Mouse (Mus musculus) forebrain, embryonic 11.5 days (tissue): ENCODE measurements around the gene Lpcat1. TPM values are rescaled to one million over a fixed set of nuclear protein-coding genes. Genes with fewer than 3 reads are reported as not detected.

ENCODE experiments used
- ATAC-seq: fragments of 200-750 bp; cut with Nextera tagmentation; replicated peaks from 2 replicates; pipeline ENCODE4 v1.8.0; 2017; ENCODE audit warnings: moderate TSS enrichment; ENCODE audit not compliant: low FRiP score
- DNase-seq: peaks from one replicate; pipeline ENCODE4 v3.0.0-alpha.2; 2017; ENCODE audit warnings: low spot score
- H3K27ac ChIP-seq: fragments of 300-500 bp; sonication (generic); 2 replicates; pipeline ENCODE4 v1.5.1; 2014; ENCODE audit warnings: low read depth, low read length
- H3K27me3 ChIP-seq: fragments of 300-500 bp; sonication (generic); 2 replicates; pipeline ENCODE4 v1.6.1; 2014; ENCODE audit warnings: mild to moderate bottlenecking, low read length, mixed read lengths; ENCODE audit not compliant: control insufficient read depth, insufficient read depth
- H3K36me3 ChIP-seq: fragments of 300-500 bp; sonication (generic); 2 replicates; pipeline ENCODE4 v1.6.1; 2014; ENCODE audit warnings: mild to moderate bottlenecking, low read length, moderate library complexity, mixed read lengths; ENCODE audit not compliant: control insufficient read depth, insufficient read depth
- H3K4me1 ChIP-seq: fragments of 300-500 bp; sonication (generic); replicated peaks from 2 replicates; pipeline ENCODE4 v1.6.1; 2014; ENCODE audit warnings: low read length, mixed read lengths; ENCODE audit not compliant: control insufficient read depth, insufficient read depth
- H3K4me2 ChIP-seq: fragments of 300-500 bp; sonication (generic); 2 replicates; pipeline ENCODE4 v1.6.1; 2014; ENCODE audit warnings: low read depth, mild to moderate bottlenecking, low read length, moderate library complexity, mixed read lengths; ENCODE audit not compliant: severe bottlenecking
- H3K4me3 ChIP-seq: fragments of 300-500 bp; sonication (generic); 2 replicates; pipeline ENCODE4 v1.5.1; 2014; ENCODE audit warnings: low read depth, low read length
- H3K9ac ChIP-seq: fragments of 300-500 bp; sonication (generic); 2 replicates; pipeline ENCODE4 v1.6.1; 2014; ENCODE audit warnings: low read length
- H3K9me3 ChIP-seq: fragments of 300-500 bp; sonication (generic); 2 replicates; pipeline ENCODE4 v1.6.1; 2016; ENCODE audit warnings: low read length, mixed read lengths; ENCODE audit not compliant: control insufficient read depth
- WGBS: fragments of 180-500 bp; shearing (Covaris S2); extraction: QIAGEN DNeasy Blood & Tissue Kit; methylation state at CpG from one replicate; pipeline ENCODE4 v1.1.7; 2014; 5-methylcytosine and 5-hydroxymethylcytosine counted together
- polyA plus RNA-seq: library from polyadenylated mRNA; unstranded; fragments of >200 nt; fragmentation: Nextera tagmentation; extraction: Ambion mirVana; gene quantifications from 2 replicates; pipeline ENCODE4 v1.2.1, GENCODE M21; 2014

The Lpcat1 gene
- polyA plus RNA-seq, 1 experiment from 2014 or later: 64.3 TPM

DNA sequence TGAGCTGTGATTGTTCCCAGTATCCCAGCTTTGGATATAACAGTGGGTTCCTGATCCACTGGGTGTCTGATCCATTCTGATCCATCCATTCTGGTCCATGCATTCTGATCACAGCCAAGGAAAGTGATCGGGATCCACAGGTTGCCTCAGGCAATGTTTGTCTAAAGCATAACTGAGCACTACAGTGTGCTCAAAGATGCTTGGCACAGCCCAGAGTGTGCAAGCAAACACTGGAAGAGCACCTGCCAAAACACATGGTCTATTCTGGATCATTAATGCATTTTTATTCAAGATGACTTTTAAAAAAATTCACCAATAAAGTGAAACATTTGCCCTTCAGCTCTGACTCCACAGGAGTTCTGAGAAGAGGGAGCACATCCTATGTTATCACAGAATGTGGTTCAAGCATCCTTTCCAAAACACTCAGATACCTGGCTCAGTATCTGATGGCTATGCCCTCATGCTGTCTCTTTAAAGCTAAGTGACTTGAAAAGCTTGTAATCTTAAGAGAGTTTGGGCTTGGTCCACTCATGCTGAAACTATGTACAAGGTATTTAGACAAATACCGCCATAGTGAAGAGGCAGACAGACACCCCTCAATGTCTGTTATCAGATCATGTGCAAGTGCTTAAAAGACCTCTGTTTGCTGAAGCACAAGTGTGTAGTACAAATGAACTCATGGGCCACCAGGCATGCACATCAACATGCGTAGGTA, 13.3 kb upstream of the Lpcat1 start:
- ATAC-seq (no peak), DNase-seq (no peak)
- Histone ChIP-seq H3K27me3 (no peaks in the 10 kb centered on the region), H3K4me3 (no peak overlapping the region), H3K27ac (no peak overlapping the region), H3K9me3 (no peaks in the 10 kb centered on the region), H3K9ac (no peak overlapping the region), H3K4me1 (no peaks in the 10 kb centered on the region), H3K4me2 (no peak overlapping the region), H3K36me3 (no peaks in the 10 kb centered on the region)
- 81% methylated on average over 3 of the region's 3 CpGs for WGBS

DNA sequence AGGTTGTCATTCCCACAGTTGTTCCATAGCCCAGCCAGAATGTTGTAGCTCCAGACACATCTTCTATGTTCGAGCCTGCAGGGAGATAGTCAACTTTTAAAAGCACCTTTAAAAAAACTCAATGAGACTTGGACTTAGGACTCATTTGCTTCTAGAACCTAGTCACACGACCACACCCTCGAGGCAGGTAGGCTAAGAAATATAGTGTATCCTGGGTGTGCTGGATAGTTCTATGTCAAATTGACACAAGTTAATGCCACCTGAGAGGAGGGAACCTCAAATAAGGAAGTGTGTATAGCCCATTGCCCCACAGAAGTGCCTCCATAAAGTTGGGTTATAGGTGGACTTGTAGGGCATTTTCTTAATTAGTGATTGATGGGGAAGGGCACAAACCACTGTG, 11.7 kb upstream of the Lpcat1 start:
- 84% methylated on average over 3 of the region's 3 CpGs for WGBS
- H3K4me1 ChIP-seq: no peaks in the 10 kb centered on the region
- no peak for ATAC-seq

DNA sequence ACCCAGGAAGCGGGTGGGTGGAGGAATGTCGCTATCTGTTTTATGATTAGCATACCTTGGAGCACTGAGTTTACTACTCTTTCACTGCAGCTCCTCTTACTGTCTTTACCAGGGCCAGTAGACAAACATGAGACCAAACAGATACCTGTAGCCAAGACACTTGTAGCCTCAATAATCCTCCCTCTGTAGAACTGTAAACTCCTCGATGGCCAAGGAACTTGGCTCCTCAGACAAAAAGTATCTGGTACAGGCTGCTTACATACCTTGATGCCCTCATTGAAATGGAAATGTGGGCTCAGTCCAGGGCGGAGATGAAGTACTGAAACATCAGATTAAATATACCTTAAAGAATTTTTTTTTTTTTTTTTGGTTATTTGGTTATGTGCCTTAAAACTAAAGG, 9.7 kb upstream of the Lpcat1 start:
- H3K27ac ChIP-seq: no peak overlapping the region
- DNase-seq: no peak
- no peaks in the 10 kb centered on the region for H3K4me1 ChIP-seq
- no peaks in the 10 kb centered on the region for H3K27me3 ChIP-seq
- H3K4me3 ChIP-seq: no peak overlapping the region
- no peak for ATAC-seq
- H3K36me3 ChIP-seq: no peaks in the 10 kb centered on the region
- H3K9me3 ChIP-seq: no peaks in the 10 kb centered on the region
- no peak overlapping the region for H3K4me2 ChIP-seq
- no peak overlapping the region for H3K9ac ChIP-seq
- WGBS: 88% methylated on average over 4 of the region's 4 CpGs

More for the DNA sequence above, 11.7 kb upstream of the Lpcat1 start:
- Histone ChIP-seq H3K27ac (no peak overlapping the region), H3K9ac (no peak overlapping the region), H3K4me2 (no peak overlapping the region), H3K9me3 (no peaks in the 10 kb centered on the region), H3K36me3 (no peaks in the 10 kb centered on the region), H3K4me3 (no peak overlapping the region), H3K27me3 (no peaks in the 10 kb centered on the region)
- DNase-seq: no peak

DNA sequence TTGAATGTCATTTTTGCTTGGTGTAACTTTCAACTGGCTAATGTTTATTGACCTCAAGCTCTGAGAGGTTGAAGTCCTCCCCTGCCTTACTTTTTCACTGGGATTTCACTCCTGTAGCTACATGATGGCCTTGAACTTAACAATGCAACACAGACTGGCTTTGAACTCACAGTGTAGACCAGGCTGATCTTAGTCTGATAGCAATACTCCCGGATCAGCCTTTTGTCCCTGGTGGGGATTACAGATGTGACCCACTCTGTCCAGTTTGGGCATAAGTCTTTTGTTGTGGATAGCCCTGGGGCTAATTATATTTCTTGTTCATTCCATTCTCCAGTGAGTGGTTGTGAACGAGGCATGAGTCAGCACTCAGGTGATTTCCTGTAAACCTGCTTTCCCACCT, 9.3 kb upstream of the Lpcat1 start:
- Histone ChIP-seq H3K27me3 (no peaks in the 10 kb centered on the region), H3K4me3 (no peak overlapping the region), H3K36me3 (no peaks in the 10 kb centered on the region), H3K4me2 (no peak overlapping the region), H3K4me1 (no peaks in the 10 kb centered on the region), H3K9ac (no peak overlapping the region), H3K27ac (no peak overlapping the region), H3K9me3 (no peaks in the 10 kb centered on the region)
- DNase-seq (no peak), ATAC-seq (no peak)
- 72% methylated on average over 2 of the region's 2 CpGs for WGBS

DNA sequence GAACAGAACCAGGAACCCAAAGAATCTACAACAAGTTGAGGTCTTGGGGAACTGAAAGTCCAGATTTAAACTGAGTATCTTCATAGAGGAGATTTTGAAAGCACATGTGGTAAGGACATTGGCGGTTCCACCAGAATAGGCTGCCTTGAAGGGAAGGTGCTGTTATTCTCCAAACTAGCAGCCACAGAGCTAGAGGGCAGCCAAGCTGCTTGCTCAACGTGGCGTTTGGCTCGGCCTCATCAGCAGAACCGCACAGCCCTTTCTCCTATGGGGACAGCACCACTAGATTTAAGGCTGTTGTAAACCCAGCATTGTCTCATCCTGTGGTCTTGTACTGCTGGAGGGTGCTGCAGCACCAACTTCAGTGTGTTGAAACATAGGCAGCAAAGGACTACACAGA, 8.3 kb upstream of the Lpcat1 start:
- H3K4me1 ChIP-seq: no peaks in the 10 kb centered on the region
- no peaks in the 10 kb centered on the region for H3K27me3 ChIP-seq
- H3K27ac ChIP-seq: no peak overlapping the region
- no peaks in the 10 kb centered on the region for H3K9me3 ChIP-seq
- ATAC-seq (no peak), DNase-seq (no peak)
- no peak overlapping the region for H3K4me3 ChIP-seq
- H3K4me2 ChIP-seq: no peak overlapping the region
- 74% methylated on average over 5 of the region's 5 CpGs for WGBS
- no peak overlapping the region for H3K9ac ChIP-seq
- H3K36me3 ChIP-seq: no peaks in the 10 kb centered on the region

DNA sequence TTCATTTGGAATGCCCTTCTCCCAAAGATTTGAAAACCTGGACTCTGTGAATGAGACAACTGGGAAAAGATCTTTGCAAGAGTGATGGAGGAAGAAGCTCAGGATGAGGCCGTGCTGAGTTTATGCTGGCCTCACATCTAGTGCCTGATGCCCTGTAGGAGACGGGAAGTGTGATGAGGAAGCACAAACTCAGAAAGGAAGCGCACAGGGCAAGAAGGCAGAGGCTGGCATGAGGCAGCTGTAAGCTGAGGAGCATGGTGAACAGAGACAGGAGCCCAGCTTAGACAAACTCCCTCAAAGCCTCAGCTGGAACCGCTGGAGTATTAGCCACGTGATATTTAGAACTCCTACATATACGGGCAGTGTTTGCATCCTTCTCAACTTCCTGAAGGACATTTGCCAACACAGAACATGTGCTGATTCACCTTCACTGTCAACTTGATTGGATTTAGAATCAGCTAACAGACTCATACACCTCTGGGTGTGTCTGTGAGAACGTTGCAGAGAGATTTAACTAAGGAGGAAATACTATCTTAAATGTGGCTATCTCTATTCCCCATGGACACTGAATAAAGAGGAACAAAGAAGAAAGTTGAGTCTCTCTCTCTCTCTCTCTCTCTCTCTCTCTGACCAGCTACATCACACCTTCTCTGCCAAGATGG, 7.7 kb upstream of the Lpcat1 start:
- DNase-seq: no peak
- ATAC-seq: no peak
- H3K27me3 ChIP-seq: no peaks in the 10 kb centered on the region
- H3K4me3 ChIP-seq: no peak overlapping the region
- no peaks in the 10 kb centered on the region for H3K9me3 ChIP-seq
- H3K4me2 ChIP-seq: no peak overlapping the region
- no peak overlapping the region for H3K27ac ChIP-seq
- 77% methylated on average over 7 of the region's 7 CpGs for WGBS
- no peak overlapping the region for H3K9ac ChIP-seq
- H3K36me3 ChIP-seq: no peaks in the 10 kb centered on the region
- H3K4me1 ChIP-seq: no peaks in the 10 kb centered on the region

DNA sequence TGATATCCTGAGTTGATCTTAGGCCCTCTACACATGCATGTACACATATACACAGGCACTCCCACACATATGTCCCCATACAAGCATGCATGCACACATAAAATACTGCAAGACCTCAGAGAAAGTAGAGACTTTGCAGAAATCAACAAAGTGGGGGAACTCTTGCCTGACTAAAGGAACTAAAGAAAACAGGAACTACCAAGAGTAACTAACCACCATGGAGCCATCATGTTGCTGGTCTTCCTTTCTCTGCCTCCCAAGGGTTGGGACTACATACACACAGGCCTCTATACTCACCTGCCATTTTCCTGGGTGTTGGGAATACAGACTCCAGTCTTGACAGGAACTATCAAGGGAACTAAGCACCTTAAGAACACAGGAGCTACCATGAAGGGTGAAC, 5.4 kb upstream of the Lpcat1 start:
- Histone ChIP-seq H3K27me3 (no peaks in the 10 kb centered on the region), H3K27ac (no peak overlapping the region), H3K4me3 (no peak overlapping the region), H3K9me3 (no peaks in the 10 kb centered on the region), H3K9ac (no peak overlapping the region), H3K4me2 (no peak overlapping the region), H3K36me3 (no peaks in the 10 kb centered on the region), H3K4me1 (no peaks in the 10 kb centered on the region)
- DNase-seq (no peak), ATAC-seq (no peak)

DNA sequence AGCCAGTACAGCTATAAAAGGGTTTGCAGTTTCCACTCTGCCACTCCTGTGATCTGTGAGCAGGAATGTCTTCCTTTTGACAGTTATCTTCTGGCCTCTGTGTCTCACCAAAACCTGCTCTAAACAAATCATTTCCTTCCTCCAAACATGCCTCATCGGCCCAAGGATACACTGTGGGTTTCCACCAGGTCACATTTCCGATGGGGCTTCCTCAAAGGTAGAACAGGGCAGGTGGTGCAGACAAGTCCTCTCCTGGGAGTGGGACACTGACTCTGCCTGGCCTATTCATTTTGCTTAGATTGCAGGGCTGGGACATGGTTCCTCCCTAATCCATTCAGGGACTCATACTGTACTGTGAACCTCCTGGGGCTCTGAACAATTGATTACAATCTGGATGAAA, 1.8 kb upstream of the Lpcat1 start:
- peaks cover 3% of the 10 kb centered on the region for H3K4me1 ChIP-seq
- DNase-seq: no peak
- WGBS: 83% methylated on average over 2 of the region's 2 CpGs
- no peak overlapping the region for H3K9ac ChIP-seq
- ATAC-seq: no peak
- H3K36me3 ChIP-seq: no peaks in the 10 kb centered on the region
- no peak overlapping the region for H3K4me2 ChIP-seq
- no peak overlapping the region for H3K27ac ChIP-seq
- no peaks in the 10 kb centered on the region for H3K27me3 ChIP-seq
- no peaks in the 10 kb centered on the region for H3K9me3 ChIP-seq
- no peak overlapping the region for H3K4me3 ChIP-seq

DNA sequence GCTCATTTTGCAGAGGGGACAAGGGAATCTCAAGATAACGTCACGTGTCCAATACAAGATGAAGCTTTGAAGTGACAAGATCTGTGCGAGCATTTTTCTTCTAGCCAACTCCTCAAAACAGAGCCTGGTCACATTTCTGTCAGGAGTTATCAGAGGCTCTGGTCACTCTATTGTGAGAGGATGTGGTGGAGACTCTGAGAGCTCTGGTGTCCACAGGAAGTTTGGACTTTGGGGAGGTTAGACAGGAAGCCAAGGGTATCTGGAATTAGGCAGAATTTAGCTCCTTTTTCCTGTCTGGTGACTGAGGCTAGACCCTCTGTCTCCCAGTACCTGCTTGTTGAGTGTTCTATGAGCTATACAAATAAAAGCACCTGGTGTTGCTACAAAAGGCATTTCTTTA, 586 bp upstream of the Lpcat1 start:
- no peaks in the 10 kb centered on the region for H3K36me3 ChIP-seq
- H3K27me3 ChIP-seq: no peaks in the 10 kb centered on the region
- H3K27ac ChIP-seq: no peak overlapping the region
- H3K4me1 ChIP-seq: peaks cover 3% of the 10 kb centered on the region
- H3K4me3 ChIP-seq: no peak overlapping the region
- WGBS: 85% methylated on average over 3 of the region's 3 CpGs
- no peak overlapping the region for H3K4me2 ChIP-seq
- no peaks in the 10 kb centered on the region for H3K9me3 ChIP-seq
- ATAC-seq (no peak), DNase-seq (no peak)
- no peak overlapping the region for H3K9ac ChIP-seq
